Mouse (Mus musculus) thymus, adult 2 months (tissue): ENCODE results near the gene Vps37d.

Source experiments
- CTCF ChIP-seq: fragments of 200-500 bp; IDR thresholded peaks from 2 replicates; pipeline ENCODE4 v1.5.1; 2012; ENCODE audit warnings: mild to moderate bottlenecking, control low read depth, low read length, moderate library complexity, borderline replicate concordance; ENCODE audit not compliant: control insufficient read depth, poor library complexity, insufficient read depth; ENCODE audit errors: extremely low read depth
- POLR2A ChIP-seq: fragments of 200-500 bp; IDR thresholded peaks from 2 replicates; pipeline ENCODE4 v1.6.1; 2012; ENCODE audit warnings: mild to moderate bottlenecking, low read length, control low read depth, moderate library complexity; ENCODE audit not compliant: control insufficient read depth, poor library complexity, insufficient read depth; ENCODE audit errors: extremely low read depth

DNA sequence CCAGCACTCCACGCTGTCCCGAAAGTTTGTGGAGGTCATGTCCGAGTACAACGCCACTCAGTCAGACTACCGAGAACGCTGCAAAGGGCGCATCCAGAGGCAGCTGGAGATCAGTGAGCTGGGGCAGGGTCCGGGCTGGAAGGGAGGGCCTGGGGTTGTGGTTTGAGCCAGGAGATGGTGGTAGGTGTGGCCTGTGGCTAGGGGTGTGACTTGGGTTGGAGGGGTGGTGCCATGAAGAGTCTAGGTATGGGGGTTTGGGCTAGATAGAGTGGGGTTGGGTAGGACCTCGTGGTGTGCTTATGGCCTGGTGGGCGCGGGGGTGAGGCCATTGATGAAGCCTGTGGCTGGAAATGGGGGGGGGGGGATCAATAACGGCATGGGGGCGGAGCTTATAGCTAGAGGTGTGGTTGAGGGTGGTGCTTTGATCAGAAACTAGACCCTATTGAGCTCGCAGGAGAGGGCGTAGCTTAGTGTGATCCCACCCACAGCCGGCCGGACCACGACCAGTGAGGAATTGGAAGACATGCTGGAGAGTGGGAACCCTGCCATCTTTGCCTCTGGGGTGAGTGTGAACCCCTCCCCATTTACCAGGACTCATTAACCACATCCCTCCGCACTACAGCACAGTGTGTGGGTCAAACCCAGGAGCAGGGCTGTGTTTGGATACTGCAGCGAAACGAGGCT lies 35.8 kb downstream of the Vps37d start:
- TF ChIP-seq POLR2A (no peak), CTCF (no peak)
